Mouse (Mus musculus) cortical plate, adult 2 months (tissue): ENCODE data around the gene Adad2.

Source experiments
- CTCF ChIP-seq: fragments of 200-500 bp; IDR thresholded peaks from 2 replicates; pipeline ENCODE4 v1.5.1; 2011; ENCODE audit warnings: mild to moderate bottlenecking, control low read depth, low read length; ENCODE audit not compliant: insufficient read depth; ENCODE audit errors: extremely low read depth
- POLR2A ChIP-seq: fragments of 200-500 bp; IDR thresholded peaks from 2 replicates; pipeline ENCODE4 v1.6.1; 2011; ENCODE audit warnings: mild to moderate bottlenecking, low read length, control low read depth; ENCODE audit not compliant: insufficient read depth; ENCODE audit errors: extremely low read depth

DNA sequence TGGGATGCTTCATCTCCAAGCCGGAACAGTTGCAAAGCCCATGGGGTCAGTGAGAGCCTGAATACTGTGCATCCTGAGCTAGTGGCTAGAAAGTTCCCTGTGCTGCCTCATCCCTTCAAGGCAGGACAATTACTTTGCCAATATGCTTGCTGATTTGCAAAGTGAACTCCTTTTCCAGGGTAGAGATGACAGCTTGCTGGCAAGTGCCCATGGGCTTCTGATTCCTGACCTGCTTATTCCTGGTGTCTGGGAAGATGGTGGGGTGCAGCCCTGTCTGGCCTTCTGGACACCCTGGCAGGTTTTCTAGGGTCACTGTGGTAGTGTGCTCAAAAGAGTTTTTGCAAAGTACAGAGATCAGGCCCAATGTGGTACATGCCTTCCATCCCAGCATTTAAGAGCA lies 30.4 kb downstream of the Adad2 start:
- TF ChIP-seq CTCF: no peak
- no peak for TF ChIP-seq POLR2A
